Mouse (Mus musculus) stomach, embryonic 14.5 days (tissue): ENCODE results near the gene Vwa2. TPM values are rescaled to one million over a fixed set of nuclear protein-coding genes. Genes with fewer than 3 reads are reported as not detected.

Experiments used
- ATAC-seq: fragments of 200-750 bp; cut with Nextera tagmentation; 2 replicates; pipeline ENCODE4 v1.8.0; 2017; ENCODE audit warnings: low read depth, moderate TSS enrichment; ENCODE audit not compliant: insufficient number of reproducible peaks, insufficient read depth, low FRiP score
- H3K27ac ChIP-seq: fragments of 300-500 bp; sonication (generic); 2 replicates; pipeline ENCODE4 v1.5.1; 2014; ENCODE audit warnings: mild to moderate bottlenecking, low read length, moderate library complexity, mixed read lengths
- H3K27me3 ChIP-seq: fragments of 300-500 bp; sonication (generic); 2 replicates; pipeline ENCODE4 v1.6.1; 2014; ENCODE audit warnings: low read length, control low read depth, mixed read lengths; ENCODE audit not compliant: control insufficient read depth, insufficient read depth
- H3K36me3 ChIP-seq: fragments of 300-500 bp; sonication (generic); 2 replicates; pipeline ENCODE4 v1.6.1; 2014; ENCODE audit warnings: mild to moderate bottlenecking, control low read depth, low read length, moderate library complexity, mixed read lengths; ENCODE audit not compliant: control insufficient read depth, insufficient read depth
- H3K4me1 ChIP-seq: fragments of 300-500 bp; sonication (generic); 2 replicates; pipeline ENCODE4 v1.6.1; 2014; ENCODE audit warnings: low read length, control low read depth, mixed read lengths; ENCODE audit not compliant: control insufficient read depth, insufficient read depth
- H3K4me2 ChIP-seq: fragments of 300-500 bp; sonication (generic); replicated peaks from 2 replicates; pipeline ENCODE4 v1.6.1; 2014; ENCODE audit warnings: low read depth, low read length, control low read depth
- H3K4me3 ChIP-seq: fragments of 300-500 bp; sonication (generic); 2 replicates; pipeline ENCODE4 v1.5.1; 2014; ENCODE audit warnings: low read depth, low read length, control low read depth
- H3K9ac ChIP-seq: fragments of 300-500 bp; sonication (generic); replicated peaks from 2 replicates; pipeline ENCODE4 v1.6.1; 2014; ENCODE audit warnings: low read depth, mild to moderate bottlenecking, control low read depth, low read length, moderate library complexity, mixed read lengths
- H3K9me3 ChIP-seq: fragments of 300-500 bp; sonication (generic); 2 replicates; pipeline ENCODE4 v1.6.1; 2016; ENCODE audit warnings: low read depth, low read length, control low read depth; ENCODE audit not compliant: control insufficient read depth
- WGBS: fragments of 180-500 bp; shearing (Covaris S2); extraction: QIAGEN DNeasy Blood & Tissue Kit; methylation state at CpG from one replicate; pipeline ENCODE4 v1.1.7; 2014; 5-methylcytosine and 5-hydroxymethylcytosine counted together
- polyA plus RNA-seq: library from polyadenylated mRNA; unstranded; fragments of >200 nt; fragmentation: Nextera tagmentation; extraction: Ambion mirVana; gene quantifications from 2 replicates; pipeline ENCODE4 v1.2.1, GENCODE M21; 2014

The Vwa2 gene
- polyA plus RNA-seq, 1 experiment from 2014 or later, result 3.3 TPM

- Histone ChIP-seq H3K27me3 (no peaks in the 10 kb centered on the region), H3K9me3 (no peaks in the 10 kb centered on the region)
- ATAC-seq, result no peak
These were observed 21.5 kb upstream of the Vwa2 start for GRCm38 (mm10) chr19:56852590-56852989.

DNA sequence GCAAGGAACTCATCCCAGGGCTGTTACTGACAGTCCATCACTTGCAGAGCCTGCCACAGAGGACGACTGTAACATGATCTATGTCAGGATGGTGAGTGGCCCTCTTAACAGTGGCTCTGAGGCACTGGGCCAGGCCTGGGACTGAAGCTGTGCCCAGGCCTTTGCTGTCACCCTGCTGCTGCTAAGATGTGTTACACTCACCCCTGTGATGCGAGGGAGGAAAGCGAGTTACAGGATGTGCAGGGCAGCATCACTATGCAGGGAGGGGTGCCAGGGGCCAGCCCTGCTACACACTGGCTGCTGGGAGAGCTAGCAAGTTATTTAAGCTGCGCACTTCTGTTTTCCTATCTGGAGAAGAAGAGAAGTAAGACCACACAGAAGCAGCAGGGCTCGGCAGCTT lies 17.6 kb upstream of the Vwa2 start:
- ATAC-seq, result no peak
- 39% methylated on average over 5 of the region's 5 CpGs for WGBS
- no peak overlapping the region for H3K4me2 ChIP-seq

More at GRCm38 (mm10) chr19:56852590-56852989, 21.5 kb upstream of the Vwa2 start:
- Histone ChIP-seq H3K27ac (no peak overlapping the region), H3K4me1 (no peaks in the 10 kb centered on the region), H3K4me2 (no peak overlapping the region), H3K9ac (no peak overlapping the region), H3K4me3 (no peak overlapping the region), H3K36me3 (no peaks in the 10 kb centered on the region)

GRCm38 (mm10) chr19:56867701-56868100 lies 6.3 kb upstream of the Vwa2 start:
- ATAC-seq, result no peak
- WGBS, result 66% methylated on average over 4 of the region's 4 CpGs
- no peaks in the 10 kb centered on the region for H3K4me1 ChIP-seq

More for the DNA sequence above, 17.6 kb upstream of the Vwa2 start:
- Histone ChIP-seq H3K9ac (no peak overlapping the region), H3K27ac (no peak overlapping the region), H3K4me3 (no peak overlapping the region), H3K9me3 (no peaks in the 10 kb centered on the region), H3K36me3 (no peaks in the 10 kb centered on the region), H3K27me3 (no peaks in the 10 kb centered on the region), H3K4me1 (no peaks in the 10 kb centered on the region)

GRCm38 (mm10) chr19:56874601-56875315 lies 709 bp downstream of the Vwa2 start:
- 9% methylated on average over 30 of the region's 30 CpGs for WGBS
- Histone ChIP-seq H3K9ac (peak overlapping the region; percentile 25; the same call in 1 of the 2 replicates), H3K4me1 (peaks cover 16% of the 10 kb centered on the region; the same call in 1 of the 2 replicates), H3K4me2 (peak overlapping the region; percentile 98), H3K36me3 (no peaks in the 10 kb centered on the region), H3K4me3 (peak overlapping the region; percentile 49), H3K27me3 (peaks cover 27% of the 10 kb centered on the region), H3K27ac (no peak overlapping the region), H3K9me3 (no peaks in the 10 kb centered on the region)
- ATAC-seq, result peak; percentile 38; the same call in 1 of the 2 replicates

More at GRCm38 (mm10) chr19:56867701-56868100, 6.3 kb upstream of the Vwa2 start:
- Histone ChIP-seq H3K27ac (no peak overlapping the region), H3K4me3 (no peak overlapping the region), H3K36me3 (no peaks in the 10 kb centered on the region), H3K27me3 (0 out of 2 replicates have a peak, but pooled peaks cover 5% of the 10 kb centered on the region), H3K4me2 (no peak overlapping the region), H3K9me3 (no peaks in the 10 kb centered on the region), H3K9ac (no peak overlapping the region)

DNA sequence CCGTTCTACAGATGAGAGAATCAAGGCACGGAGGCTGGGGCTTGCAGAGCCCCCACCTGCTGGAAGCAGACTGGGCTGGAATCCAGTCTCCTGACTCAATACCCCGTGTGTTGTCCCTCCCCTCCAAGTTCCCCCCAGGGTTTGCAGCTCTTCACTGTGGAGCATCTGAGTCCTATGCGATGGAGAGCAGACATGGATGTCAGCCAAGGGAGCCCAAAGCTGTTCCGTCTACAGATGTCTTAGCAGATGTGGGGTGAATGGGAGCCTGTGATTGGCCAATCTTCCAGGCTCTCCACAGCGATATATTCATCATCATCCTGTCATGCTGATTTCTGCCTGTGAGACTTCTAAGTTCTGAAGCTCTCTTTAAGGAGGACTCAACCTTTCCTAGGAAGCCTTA lies 3.3 kb downstream of the Vwa2 start:
- Histone ChIP-seq H3K4me3 (no peak overlapping the region), H3K27ac (no peak overlapping the region), H3K36me3 (no peaks in the 10 kb centered on the region), H3K27me3 (peaks cover 23% of the 10 kb centered on the region), H3K9ac (no peak overlapping the region), H3K4me2 (no peak overlapping the region), H3K4me1 (peaks cover 20% of the 10 kb centered on the region; the same call in 1 of the 2 replicates), H3K9me3 (no peaks in the 10 kb centered on the region)
- 41% methylated on average over 6 of the region's 6 CpGs for WGBS
- ATAC-seq, result peak; percentile 40; the same call in 1 of the 2 replicates

DNA sequence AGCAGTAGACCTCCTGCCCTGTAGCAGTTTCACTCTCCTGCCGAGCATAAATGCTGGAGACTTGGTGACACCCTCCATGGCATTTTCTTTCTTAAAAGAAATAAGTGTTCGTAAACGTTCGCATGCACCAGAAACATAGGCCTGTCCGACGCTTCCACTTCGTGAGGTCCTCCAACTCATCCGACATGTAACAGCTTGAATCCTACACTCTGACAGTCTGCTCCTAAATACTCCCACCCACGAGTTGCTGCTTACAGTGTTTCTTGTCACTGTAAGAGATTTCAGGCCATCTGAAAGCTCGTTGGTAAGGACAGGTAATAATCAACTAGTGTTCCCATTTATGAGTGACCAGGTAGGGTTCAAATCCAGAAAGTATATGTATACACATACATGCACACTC lies 13.8 kb downstream of the Vwa2 start:
- no peak for ATAC-seq
- Histone ChIP-seq H3K9ac (no peak overlapping the region), H3K4me3 (no peak overlapping the region), H3K4me1 (peaks cover 32% of the 10 kb centered on the region), H3K9me3 (no peaks in the 10 kb centered on the region), H3K4me2 (no peak overlapping the region), H3K36me3 (no peaks in the 10 kb centered on the region), H3K27ac (peak overlapping the region; percentile 29), H3K27me3 (no peaks in the 10 kb centered on the region)
- 42% methylated on average over 10 of the region's 10 CpGs for WGBS

DNA sequence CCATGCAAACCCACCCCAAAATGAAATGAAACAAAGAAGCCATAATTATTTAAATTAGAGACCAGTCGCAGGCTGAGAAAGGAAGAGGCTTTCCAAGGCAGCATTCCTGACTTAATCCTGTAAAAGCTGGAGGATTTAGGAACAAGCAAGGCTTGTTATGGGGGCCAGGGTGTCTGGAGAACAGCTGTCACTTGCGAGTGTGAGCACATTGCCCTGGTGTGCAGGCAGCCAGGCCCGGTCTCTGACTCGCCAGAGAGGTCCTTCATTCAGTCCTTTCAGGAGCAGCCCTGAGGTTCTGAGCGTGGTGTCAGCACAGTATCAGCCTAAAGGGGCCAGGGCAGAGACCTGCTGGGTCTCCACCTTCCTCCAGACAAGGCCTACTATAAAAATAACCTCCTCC lies 14.6 kb downstream of the Vwa2 start:
- no peaks in the 10 kb centered on the region for H3K27me3 ChIP-seq
- H3K4me3 ChIP-seq, result no peak overlapping the region
- ATAC-seq, result peak; percentile 62; the same call in 1 of the 2 replicates
- WGBS, result 37% methylated on average over 5 of the region's 5 CpGs
- H3K4me2 ChIP-seq, result no peak overlapping the region
- H3K9me3 ChIP-seq, result no peaks in the 10 kb centered on the region
- H3K4me1 ChIP-seq, result peaks cover 24% of the 10 kb centered on the region
- no peak overlapping the region for H3K9ac ChIP-seq
- H3K27ac ChIP-seq, result peak overlapping the region; percentile 29
- H3K36me3 ChIP-seq, result no peaks in the 10 kb centered on the region

GRCm38 (mm10) chr19:56891438-56891837 lies 17.4 kb downstream of the Vwa2 start:
- Histone ChIP-seq H3K36me3 (no peaks in the 10 kb centered on the region), H3K27ac (peak overlapping the region; percentile 49; the same call in 1 of the 2 replicates), H3K9me3 (no peaks in the 10 kb centered on the region), H3K27me3 (no peaks in the 10 kb centered on the region), H3K9ac (no peak overlapping the region), H3K4me2 (no peak overlapping the region), H3K4me3 (no peak overlapping the region), H3K4me1 (peaks cover 15% of the 10 kb centered on the region)
- 55% methylated on average over 2 of the region's 2 CpGs for WGBS
- no peak for ATAC-seq
